Mouse (Mus musculus) embryonic facial prominence, embryonic 15.5 days (tissue): ENCODE data around the gene Tjp3. TPM values are rescaled to one million over a fixed set of nuclear protein-coding genes. Genes with fewer than 3 reads are reported as not detected.

ENCODE experiments used
- ATAC-seq: fragments of 200-750 bp; cut with Nextera tagmentation; 2 replicates; pipeline ENCODE4 v1.8.0; 2017; ENCODE audit warnings: low read depth, moderate TSS enrichment; ENCODE audit not compliant: insufficient number of reproducible peaks, low FRiP score, low TSS enrichment
- H3K27ac ChIP-seq: fragments of 300-500 bp; sonication (generic); replicated peaks from 2 replicates; pipeline ENCODE4 v1.5.1; 2015; ENCODE audit warnings: mild to moderate bottlenecking, inconsistent platforms
- H3K27me3 ChIP-seq: fragments of 300-500 bp; sonication (generic); 2 replicates; pipeline ENCODE4 v1.6.1; 2015; ENCODE audit warnings: inconsistent platforms
- H3K36me3 ChIP-seq: fragments of 300-500 bp; sonication (generic); 2 replicates; pipeline ENCODE4 v1.6.1; 2015; ENCODE audit warnings: mild to moderate bottlenecking, inconsistent platforms
- H3K4me1 ChIP-seq: fragments of 300-500 bp; sonication (generic); 2 replicates; pipeline ENCODE4 v1.6.1; 2015; ENCODE audit warnings: inconsistent platforms
- H3K4me2 ChIP-seq: fragments of 300-500 bp; sonication (generic); replicated peaks from 2 replicates; pipeline ENCODE4 v1.6.1; 2015; ENCODE audit warnings: mild to moderate bottlenecking, inconsistent platforms
- H3K4me3 ChIP-seq: fragments of 300-500 bp; sonication (generic); replicated peaks from 2 replicates; pipeline ENCODE4 v1.5.1; 2015; ENCODE audit warnings: mild to moderate bottlenecking, inconsistent platforms
- H3K9ac ChIP-seq: fragments of 300-500 bp; sonication (generic); 2 replicates; pipeline ENCODE4 v1.6.1; 2015; ENCODE audit warnings: inconsistent platforms
- H3K9me3 ChIP-seq: fragments of 300-500 bp; sonication (generic); replicated peaks from 2 replicates; pipeline ENCODE4 v1.6.1; 2016; ENCODE audit warnings: inconsistent platforms
- WGBS: fragments of 180-500 bp; shearing (Covaris S2); methylation state at CpG from one replicate; pipeline ENCODE4 v1.1.7; 2015; 5-methylcytosine and 5-hydroxymethylcytosine counted together
- polyA plus RNA-seq: library from polyadenylated mRNA; unstranded; fragments of >200 nt; fragmentation: Nextera tagmentation; extraction: Ambion mirVana; gene quantifications from 2 replicates; pipeline ENCODE4 v1.2.1, GENCODE M21; 2015

Tjp3 gene
- polyA plus RNA-seq, 1 experiment from 2014 or later = 22.6 TPM

- no peak for ATAC-seq
- 29% methylated on average over 7 of the region's 9 CpGs for WGBS
- no peak overlapping the region for H3K4me3 ChIP-seq
- H3K4me2 ChIP-seq = no peak overlapping the region
- H3K36me3 ChIP-seq = peaks cover 42% of the 10 kb centered on the region
- no peak overlapping the region for H3K27ac ChIP-seq
- H3K9me3 ChIP-seq = no peaks in the 10 kb centered on the region
- no peaks in the 10 kb centered on the region for H3K27me3 ChIP-seq
- peaks cover 24% of the 10 kb centered on the region for H3K4me1 ChIP-seq
- no peak overlapping the region for H3K9ac ChIP-seq
Measured at GRCm38 (mm10) chr10:81304597-81305238, 13.3 kb upstream of the Tjp3 start.

- H3K4me3 ChIP-seq = no peak overlapping the region
- H3K4me2 ChIP-seq = no peak overlapping the region
- H3K9me3 ChIP-seq = no peaks in the 10 kb centered on the region
- WGBS = 67% methylated on average over 7 of the region's 7 CpGs
- H3K9ac ChIP-seq = no peak overlapping the region
- peaks cover 27% of the 10 kb centered on the region for H3K4me1 ChIP-seq
- H3K36me3 ChIP-seq = peaks cover 32% of the 10 kb centered on the region
- H3K27ac ChIP-seq = 0 out of 2 replicates have a peak overlapping the region, but pooled peaks have one; percentile 3
- no peaks in the 10 kb centered on the region for H3K27me3 ChIP-seq
- no peak for ATAC-seq
Measured at GRCm38 (mm10) chr10:81303761-81304160, 12.4 kb upstream of the Tjp3 start.

GRCm38 (mm10) chr10:81303258-81303657, 11.9 kb upstream of the Tjp3 start:
- Histone ChIP-seq H3K27ac (0 out of 2 replicates have a peak overlapping the region, but pooled peaks have one; percentile 3), H3K4me2 (no peak overlapping the region; the same call in 1 of the 2 replicates), H3K4me3 (no peak overlapping the region), H3K9me3 (no peaks in the 10 kb centered on the region), H3K36me3 (peaks cover 28% of the 10 kb centered on the region), H3K9ac (no peak overlapping the region), H3K27me3 (no peaks in the 10 kb centered on the region), H3K4me1 (peaks cover 29% of the 10 kb centered on the region)
- no peak for ATAC-seq
- 70% methylated on average over 10 of the region's 10 CpGs for WGBS

- ATAC-seq = no peak
- Histone ChIP-seq H3K27me3 (no peaks in the 10 kb centered on the region), H3K4me1 (peaks cover 30% of the 10 kb centered on the region), H3K4me3 (no peak overlapping the region), H3K4me2 (no peak overlapping the region; the same call in 1 of the 2 replicates), H3K27ac (0 out of 2 replicates have a peak overlapping the region, but pooled peaks have one; percentile 3), H3K9ac (no peak overlapping the region), H3K36me3 (peaks cover 23% of the 10 kb centered on the region), H3K9me3 (no peaks in the 10 kb centered on the region)
- WGBS = 41% methylated on average over 14 of the region's 14 CpGs
Measured at GRCm38 (mm10) chr10:81302781-81303218, 11.4 kb upstream of the Tjp3 start.

GRCm38 (mm10) chr10:81302288-81302687, 10.9 kb upstream of the Tjp3 start:
- Histone ChIP-seq H3K4me3 (no peak overlapping the region), H3K36me3 (peaks cover 18% of the 10 kb centered on the region), H3K9me3 (no peaks in the 10 kb centered on the region), H3K27ac (0 out of 2 replicates have a peak overlapping the region, but pooled peaks have one; percentile 3), H3K4me2 (no peak overlapping the region), H3K9ac (no peak overlapping the region), H3K27me3 (no peaks in the 10 kb centered on the region), H3K4me1 (peaks cover 33% of the 10 kb centered on the region)
- 62% methylated on average over 4 of the region's 4 CpGs for WGBS
- no peak for ATAC-seq

GRCm38 (mm10) chr10:81301321-81301720, 9.9 kb upstream of the Tjp3 start:
- no peak overlapping the region for H3K4me2 ChIP-seq
- no peak overlapping the region for H3K27ac ChIP-seq
- H3K4me3 ChIP-seq = no peak overlapping the region
- no peaks in the 10 kb centered on the region for H3K9me3 ChIP-seq
- ATAC-seq = no peak
- no peak overlapping the region for H3K9ac ChIP-seq
- peaks cover 37% of the 10 kb centered on the region for H3K4me1 ChIP-seq
- H3K36me3 ChIP-seq = peaks cover 9% of the 10 kb centered on the region
- WGBS = 80% methylated on average over 9 of the region's 9 CpGs
- H3K27me3 ChIP-seq = no peaks in the 10 kb centered on the region

GRCm38 (mm10) chr10:81300352-81300907, 9.0 kb upstream of the Tjp3 start:
- H3K36me3 ChIP-seq = no peaks in the 10 kb centered on the region
- H3K4me2 ChIP-seq = no peak overlapping the region
- WGBS = 86% methylated on average over 9 of the region's 9 CpGs
- H3K27ac ChIP-seq = no peak overlapping the region
- H3K9me3 ChIP-seq = no peaks in the 10 kb centered on the region
- ATAC-seq = no peak
- no peak overlapping the region for H3K9ac ChIP-seq
- H3K4me1 ChIP-seq = peaks cover 43% of the 10 kb centered on the region
- H3K27me3 ChIP-seq = no peaks in the 10 kb centered on the region
- H3K4me3 ChIP-seq = no peak overlapping the region

- no peaks in the 10 kb centered on the region for H3K27me3 ChIP-seq
- no peak for ATAC-seq
- no peak overlapping the region for H3K4me3 ChIP-seq
- no peaks in the 10 kb centered on the region for H3K9me3 ChIP-seq
- 85% methylated on average over 14 of the region's 14 CpGs for WGBS
- no peak overlapping the region for H3K27ac ChIP-seq
- H3K4me1 ChIP-seq = peaks cover 49% of the 10 kb centered on the region
- H3K4me2 ChIP-seq = no peak overlapping the region
- H3K36me3 ChIP-seq = no peaks in the 10 kb centered on the region
- no peak overlapping the region for H3K9ac ChIP-seq
Measured at GRCm38 (mm10) chr10:81299585-81300351, 8.4 kb upstream of the Tjp3 start.

GRCm38 (mm10) chr10:81298369-81299100, 7.2 kb upstream of the Tjp3 start:
- WGBS = 93% methylated on average over 17 of the region's 17 CpGs
- Histone ChIP-seq H3K27ac (no peak overlapping the region), H3K4me1 (peaks cover 60% of the 10 kb centered on the region)

GRCm38 (mm10) chr10:81297845-81298244, 6.5 kb upstream of the Tjp3 start:
- WGBS = 54% methylated on average over 10 of the region's 10 CpGs
- Histone ChIP-seq H3K4me1 (peaks cover 56% of the 10 kb centered on the region), H3K9ac (no peak overlapping the region), H3K4me2 (no peak overlapping the region), H3K4me3 (no peak overlapping the region), H3K36me3 (no peaks in the 10 kb centered on the region), H3K9me3 (no peaks in the 10 kb centered on the region), H3K27me3 (no peaks in the 10 kb centered on the region), H3K27ac (peak overlapping the region; percentile 17; the same call in 1 of the 2 replicates)
- ATAC-seq = no peak

More at GRCm38 (mm10) chr10:81298369-81299100, 7.2 kb upstream of the Tjp3 start:
- ATAC-seq = no peak
- no peaks in the 10 kb centered on the region for H3K36me3 ChIP-seq
- H3K27me3 ChIP-seq = no peaks in the 10 kb centered on the region
- no peak overlapping the region for H3K9ac ChIP-seq
- H3K9me3 ChIP-seq = no peaks in the 10 kb centered on the region
- H3K4me3 ChIP-seq = no peak overlapping the region
- H3K4me2 ChIP-seq = no peak overlapping the region

- H3K4me3 ChIP-seq = no peak overlapping the region
- H3K4me2 ChIP-seq = no peak overlapping the region
- H3K9me3 ChIP-seq = no peaks in the 10 kb centered on the region
- H3K4me1 ChIP-seq = peaks cover 50% of the 10 kb centered on the region
- H3K27me3 ChIP-seq = no peaks in the 10 kb centered on the region
- no peaks in the 10 kb centered on the region for H3K36me3 ChIP-seq
- 0 out of 2 replicates have a peak overlapping the region, but pooled peaks have one; percentile 17 for H3K27ac ChIP-seq
- H3K9ac ChIP-seq = no peak overlapping the region
- WGBS = 80% methylated on average over 6 of the region's 6 CpGs
- no peak for ATAC-seq
Measured at GRCm38 (mm10) chr10:81297246-81297645, 5.9 kb upstream of the Tjp3 start.
